Mouse (Mus musculus): ENCODE measurements around the gene Tlr5.

Tlr5 gene

GRCm38 (mm10) chr1:182954287-182955046, at the start of gene Tlr5:
Tlr5 (plus strand) TSS chr1:182954788.
- peak; percentile 14 for DNase-seq (ENCODE audit: low read depth, low spot score)

GRCm38 (mm10) chr1:182905669-182906068, 48.9 kb upstream of the Tlr5 start:
- DNase-seq (ENCODE audit: low read depth, low spot score) = no peak

DNA sequence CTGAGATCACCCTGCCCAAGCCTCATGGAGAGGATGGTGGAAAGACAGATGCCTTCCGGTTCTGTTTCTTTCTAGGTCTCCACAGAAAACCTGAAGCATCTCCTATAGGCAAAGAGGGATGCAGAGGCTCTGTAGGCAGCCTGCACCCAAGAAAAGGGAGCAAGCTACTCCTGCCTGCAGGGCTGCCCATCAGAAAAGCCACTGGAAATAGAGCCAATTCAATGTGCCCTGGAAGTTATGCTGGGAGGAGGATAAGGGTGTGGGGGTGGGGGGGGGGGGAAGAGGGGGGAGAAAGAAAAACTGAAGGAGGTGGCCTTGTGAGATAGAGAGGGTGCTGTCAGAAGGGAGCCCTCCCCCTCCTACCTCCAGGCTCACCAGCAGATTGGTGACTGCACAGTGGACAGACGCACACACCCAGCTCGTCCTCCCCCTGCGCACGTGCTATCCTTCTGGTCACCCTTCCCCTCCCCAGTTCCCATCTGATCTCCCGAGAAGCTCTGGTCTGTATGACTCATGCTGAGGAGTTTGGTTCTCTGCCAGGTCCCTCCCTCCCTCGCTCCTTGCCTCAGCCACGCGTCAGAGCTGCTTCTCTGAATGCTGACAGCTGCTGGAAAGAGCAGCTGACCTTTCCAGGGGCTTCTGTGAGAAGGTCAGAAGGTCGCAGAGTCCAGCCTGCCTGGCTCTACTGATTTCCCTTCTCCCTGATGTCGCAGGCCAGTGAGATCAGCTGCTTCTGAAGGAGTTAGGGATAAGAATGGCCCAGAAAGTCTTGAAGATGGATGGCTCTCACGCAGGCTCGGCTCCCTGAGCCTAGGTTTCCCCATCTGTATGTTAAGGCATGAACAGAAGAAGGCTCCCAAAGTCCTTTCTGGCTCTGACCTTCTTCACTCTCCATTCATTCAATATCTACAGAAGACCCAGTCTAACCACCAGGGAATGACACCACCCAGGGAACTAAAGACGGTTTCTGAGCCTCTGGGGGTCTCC, 46.2 kb upstream of the Tlr5 start:
- DNase-seq (ENCODE audit: low read depth, low spot score) = no peak

GRCm38 (mm10) chr1:182909066-182909465, 45.5 kb upstream of the Tlr5 start:
- no peak for DNase-seq (ENCODE audit: low read depth, low spot score)

DNA sequence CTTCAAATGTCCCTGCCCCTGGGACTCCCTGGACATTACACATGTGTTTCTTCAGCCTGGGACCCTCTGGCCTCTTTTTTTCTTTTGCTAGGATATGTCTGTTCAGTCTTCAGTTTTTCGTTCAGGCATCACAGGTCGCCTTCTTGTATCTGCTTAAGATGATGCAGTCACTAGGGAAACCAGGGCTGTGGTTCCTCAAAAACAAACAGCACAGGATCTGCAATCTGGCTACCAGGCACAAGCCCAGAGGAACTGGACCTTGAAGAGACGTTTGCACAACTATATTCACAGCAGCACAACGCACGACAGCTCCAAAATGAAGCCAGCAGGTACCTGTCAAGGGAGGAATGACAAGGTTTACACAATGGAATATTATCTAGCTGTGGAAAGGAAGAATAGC, 45.0 kb upstream of the Tlr5 start:
- no peak for DNase-seq (ENCODE audit: low read depth, low spot score)

GRCm38 (mm10) chr1:182912591-182912990, 42.0 kb upstream of the Tlr5 start:
- no peak for DNase-seq (ENCODE audit: low read depth, low spot score)

DNA sequence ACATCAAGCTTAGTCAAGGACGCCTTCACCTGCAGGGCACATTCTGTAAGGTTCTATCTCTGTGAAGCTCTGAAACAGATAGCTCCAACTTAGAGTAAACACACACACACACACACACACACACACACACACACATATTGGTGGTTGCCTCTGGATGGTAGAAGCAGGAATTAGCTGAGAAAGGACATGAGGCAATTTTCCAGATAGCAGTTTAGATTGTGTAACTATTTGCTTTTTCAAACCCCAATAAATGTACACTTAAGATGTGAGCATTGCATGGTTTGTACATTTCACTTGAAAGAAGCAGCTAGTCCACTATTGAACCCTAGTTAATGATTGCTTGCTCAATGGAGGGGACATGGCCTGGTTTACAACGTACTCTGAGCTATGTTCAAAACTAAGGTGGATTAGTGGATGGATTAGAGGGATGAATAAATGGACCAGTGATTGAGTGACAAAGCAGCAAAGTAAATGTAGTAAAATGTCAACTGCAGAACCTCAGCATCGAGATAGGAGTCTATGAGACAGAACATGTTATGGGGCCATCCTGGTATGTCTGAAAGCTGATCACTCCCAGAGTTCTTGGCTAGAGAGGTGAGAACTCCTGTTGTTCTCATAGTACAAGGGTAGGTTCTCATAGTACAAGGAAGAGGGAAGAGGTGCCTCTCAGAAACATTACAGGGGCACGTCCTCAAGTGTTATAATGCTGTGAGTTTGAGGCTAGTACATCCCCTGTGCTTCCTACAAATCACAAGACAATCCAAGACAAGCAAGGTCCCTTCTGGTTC, 40.3 kb upstream of the Tlr5 start:
- no peak for DNase-seq (ENCODE audit: low read depth, low spot score)

DNA sequence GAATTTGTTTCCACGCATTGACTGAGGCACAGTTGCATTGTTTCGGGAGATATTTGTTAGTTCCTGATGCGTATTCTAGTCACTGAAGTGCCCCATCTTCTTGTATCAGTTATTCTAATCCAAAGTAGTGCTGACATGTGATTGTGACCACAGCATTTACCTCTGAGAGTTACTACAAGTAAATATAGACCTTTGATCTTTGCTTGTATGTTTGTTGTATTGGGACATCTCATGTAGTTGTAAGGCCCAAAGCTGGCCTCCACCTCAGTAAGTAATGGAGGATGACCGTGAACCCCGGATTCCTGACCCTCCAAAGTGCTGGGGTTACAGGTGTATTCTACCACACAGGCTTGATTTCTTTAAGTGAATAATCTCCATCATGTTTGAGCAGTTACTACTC, 38.4 kb upstream of the Tlr5 start:
- no peak for DNase-seq (ENCODE audit: low read depth, low spot score)

DNA sequence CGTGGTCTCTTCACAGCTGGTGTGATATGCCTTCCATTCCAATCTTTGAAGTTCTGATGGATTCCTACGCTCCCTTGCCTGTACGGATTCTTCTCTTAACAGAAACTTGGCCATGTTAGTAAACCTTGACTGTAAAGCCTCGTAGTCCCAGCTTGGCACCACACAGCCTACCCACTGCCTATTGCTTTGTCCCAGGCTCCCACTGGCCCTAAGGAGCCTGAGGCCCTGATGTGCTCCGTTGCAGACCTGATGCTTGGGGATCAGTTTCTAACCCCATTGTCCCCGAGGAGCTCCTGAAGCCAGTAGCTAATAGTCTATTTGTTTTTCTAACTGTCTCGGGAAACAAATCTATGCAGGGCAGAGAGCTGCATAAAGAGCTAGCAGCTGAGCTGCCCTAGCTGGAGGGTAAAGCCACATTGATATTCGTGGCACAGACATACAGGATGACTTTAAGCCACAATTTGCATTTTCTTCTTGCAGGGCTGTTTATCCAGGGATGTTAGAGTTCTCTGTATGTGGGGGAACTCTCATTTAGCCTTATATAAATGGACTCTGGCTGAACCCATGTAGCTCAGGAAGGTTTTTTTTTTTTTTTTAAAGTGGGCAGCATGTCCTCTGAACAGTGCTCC, 35.8 kb upstream of the Tlr5 start:
- DNase-seq (ENCODE audit: low read depth, low spot score) = no peak

GRCm38 (mm10) chr1:182922824-182923223, 31.8 kb upstream of the Tlr5 start:
- DNase-seq (ENCODE audit: low read depth, low spot score) = no peak

GRCm38 (mm10) chr1:182926465-182926864, 28.1 kb upstream of the Tlr5 start:
- DNase-seq (ENCODE audit: low read depth, low spot score) = no peak

DNA sequence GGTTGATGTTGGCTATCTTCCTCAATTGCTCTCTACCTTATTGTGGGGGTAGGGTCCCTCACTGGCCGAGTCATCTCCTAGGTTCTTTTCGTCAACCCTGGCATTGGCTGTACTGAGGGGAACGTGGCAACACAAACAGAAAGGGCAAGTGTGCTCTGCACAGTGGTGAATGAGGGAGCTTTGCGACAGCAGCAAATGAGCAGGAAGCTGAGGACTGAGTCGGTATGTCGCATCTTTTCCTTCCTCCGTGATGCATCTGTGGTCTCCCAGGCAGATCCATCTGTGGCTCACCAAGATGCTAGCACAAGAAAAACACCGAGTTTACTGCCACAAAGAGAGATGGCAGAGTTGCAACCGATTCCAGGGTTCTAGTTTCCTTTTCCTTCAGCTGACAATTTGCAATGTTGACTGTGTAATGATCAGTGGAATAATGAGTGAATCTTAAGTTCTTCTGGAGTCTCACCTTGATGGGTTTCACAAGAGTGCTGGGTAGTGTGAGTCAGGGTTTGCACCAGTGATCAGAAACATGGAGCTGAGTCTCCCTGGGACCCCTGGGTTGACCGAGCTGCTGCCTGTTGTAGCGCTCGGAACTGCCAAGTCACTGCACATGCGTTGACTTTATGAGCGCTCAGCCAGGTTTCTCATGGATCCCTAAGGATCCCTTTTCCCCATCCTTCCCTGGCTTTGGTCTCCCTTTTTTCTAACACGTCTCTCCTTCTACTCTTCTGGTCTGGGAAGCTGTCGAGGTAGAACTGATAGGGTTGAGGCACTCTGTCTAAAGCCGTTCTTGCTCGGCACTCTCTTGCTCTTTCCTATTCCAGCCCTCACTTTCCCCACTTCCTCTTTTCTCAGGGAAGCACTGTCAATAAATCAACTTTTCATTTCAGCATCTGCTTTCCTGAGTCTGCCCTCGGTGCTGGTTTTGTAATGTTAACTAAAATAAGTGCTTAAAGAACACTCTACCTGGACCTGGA, 26.4 kb upstream of the Tlr5 start:
- peak; percentile 6 for DNase-seq (ENCODE audit: low read depth, low spot score)

GRCm38 (mm10) chr1:182935469-182935868, 19.1 kb upstream of the Tlr5 start:
- DNase-seq (ENCODE audit: low read depth, low spot score) = no peak

DNA sequence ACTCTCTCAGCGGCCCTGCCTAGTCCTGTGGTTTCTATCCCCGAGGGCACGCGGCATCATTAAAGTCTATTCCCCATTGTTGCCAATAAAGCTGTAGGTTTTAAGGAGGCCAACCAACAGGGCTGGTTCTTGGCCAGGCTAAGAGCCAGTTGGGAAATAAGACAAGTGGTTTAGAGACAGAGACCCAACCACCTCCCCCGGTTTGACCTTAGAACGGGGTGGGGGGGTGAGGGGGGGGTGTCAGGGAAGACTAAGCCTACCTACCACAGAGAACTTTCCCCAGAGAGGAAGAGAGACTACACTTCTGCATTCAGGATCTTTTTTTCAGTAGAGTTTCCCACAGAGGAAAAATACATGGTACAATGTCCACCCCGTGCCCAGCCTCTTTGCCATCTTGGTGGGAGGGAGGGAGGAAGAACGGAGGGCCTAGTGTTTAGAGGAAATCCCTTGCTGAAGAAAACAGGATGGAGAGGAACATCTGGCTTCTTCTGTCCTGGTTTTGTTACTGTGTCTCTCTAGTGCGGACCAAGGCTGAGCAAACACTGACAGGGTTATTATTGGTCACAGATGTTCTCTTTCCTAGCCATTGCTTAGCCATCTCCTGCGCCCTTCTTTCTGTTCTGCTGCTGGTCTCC, 17.0 kb upstream of the Tlr5 start:
- no peak for DNase-seq (ENCODE audit: low read depth, low spot score)

DNA sequence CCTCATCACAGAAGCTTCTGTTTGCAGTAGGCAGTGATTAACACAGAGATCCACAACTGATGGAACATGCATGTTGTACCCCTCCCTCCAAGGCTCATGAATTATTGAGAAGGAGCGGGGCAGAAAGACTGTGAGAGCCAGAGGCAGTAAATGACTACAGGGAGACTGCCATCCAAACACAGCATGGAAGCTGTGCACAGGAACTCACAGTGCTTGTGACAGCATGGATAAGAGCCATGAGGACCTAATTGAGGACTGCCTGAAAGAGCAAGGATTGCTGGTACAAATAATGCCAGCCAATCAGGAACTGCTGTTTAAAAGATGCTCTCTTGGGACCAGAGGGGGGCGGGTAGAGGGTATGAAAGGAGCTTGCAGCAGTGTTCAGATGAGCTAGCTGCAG, 12.7 kb upstream of the Tlr5 start:
- DNase-seq (ENCODE audit: low read depth, low spot score) = no peak

GRCm38 (mm10) chr1:182943911-182944310, 10.7 kb upstream of the Tlr5 start:
- no peak for DNase-seq (ENCODE audit: low read depth, low spot score)

DNA sequence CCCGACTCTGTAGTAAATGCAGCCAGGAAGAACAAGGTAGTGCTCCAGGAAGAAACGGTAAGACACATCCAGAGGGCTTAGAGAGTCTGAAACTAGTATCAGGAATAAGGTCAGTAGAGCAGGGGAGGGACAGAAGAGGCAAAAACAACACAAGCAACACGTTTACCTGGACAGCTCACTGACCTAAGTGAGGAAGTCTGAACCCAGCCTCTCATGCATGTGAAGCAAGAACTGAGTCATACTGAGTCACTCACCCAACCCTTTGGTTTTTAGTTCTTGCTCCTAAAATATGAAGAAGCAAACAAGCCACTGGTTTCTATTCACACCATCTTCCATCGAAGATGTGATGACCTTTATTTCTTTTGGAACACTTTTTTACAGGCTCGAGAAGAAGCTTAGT, 9.9 kb upstream of the Tlr5 start:
- DNase-seq (ENCODE audit: low read depth, low spot score) = no peak

GRCm38 (mm10) chr1:182945561-182945960, 9.0 kb upstream of the Tlr5 start:
- DNase-seq (ENCODE audit: low read depth, low spot score) = no peak

GRCm38 (mm10) chr1:182951298-182951697, 3.3 kb upstream of the Tlr5 start:
- DNase-seq (ENCODE audit: low read depth, low spot score) = no peak

DNA sequence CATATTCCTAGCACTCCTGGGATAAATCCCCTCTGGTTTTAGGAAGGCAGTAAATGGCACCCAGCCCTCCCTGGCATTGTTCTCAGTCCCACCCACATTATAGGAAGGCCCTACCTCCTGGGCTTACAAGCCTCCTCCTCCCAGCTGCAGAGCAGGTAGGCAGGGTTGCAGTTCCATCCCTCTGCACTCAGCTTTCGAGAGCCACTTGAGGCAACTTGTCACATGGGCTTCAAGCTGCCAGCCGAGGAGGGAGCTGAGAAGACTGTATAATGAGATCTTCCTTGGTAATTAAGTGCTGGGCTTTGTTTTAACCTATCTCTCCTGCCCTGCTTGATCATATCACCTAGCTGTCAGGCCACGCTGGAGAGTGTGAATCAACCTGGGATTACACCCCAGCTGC, 1.4 kb upstream of the Tlr5 start:
- no peak for DNase-seq (ENCODE audit: low read depth, low spot score)

All from CD4-positive, CD25-positive, alpha-beta regulatory T cell, adult 2 months (primary cell).